Mouse (Mus musculus) effector memory CD4-positive, alpha-beta T cell, adult 7 months (primary cell): ENCODE results near the gene Olfr10. TPM values are rescaled to one million over a fixed set of nuclear protein-coding genes. Genes with fewer than 3 reads are reported as not detected.

Source experiments
- polyA plus RNA-seq: library from polyadenylated mRNA; unstranded; fragments of 100-300 nt; shearing (Covaris generic); gene quantifications from one replicate; pipeline ENCODE4 v1.2.1, GENCODE M21; 2017

Gene Olfr10
- polyA plus RNA-seq, result not detected

DNA sequence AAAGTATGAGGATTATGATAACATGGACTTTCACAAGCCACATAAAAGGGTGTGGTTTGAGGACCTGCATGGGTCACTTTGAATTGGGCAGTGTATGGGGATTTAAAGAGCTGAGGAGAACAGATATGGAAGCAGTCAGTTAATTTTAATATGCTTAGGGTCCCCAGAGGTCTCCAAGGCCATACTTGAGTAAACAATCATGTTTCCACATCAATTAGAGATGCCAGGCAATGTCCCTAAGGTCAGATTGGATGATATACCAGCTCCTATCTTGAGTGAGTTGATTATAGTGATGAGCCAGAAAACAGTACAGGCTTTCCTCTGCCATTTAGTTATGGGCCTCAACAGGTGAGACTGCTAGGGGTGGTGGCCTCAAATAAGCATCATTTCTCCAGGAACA lies at the start of gene Olfr10:
Gene Olfr10, plus strand, starts transcription at position 301 of the 400 bp plus-strand sequence.

DNA sequence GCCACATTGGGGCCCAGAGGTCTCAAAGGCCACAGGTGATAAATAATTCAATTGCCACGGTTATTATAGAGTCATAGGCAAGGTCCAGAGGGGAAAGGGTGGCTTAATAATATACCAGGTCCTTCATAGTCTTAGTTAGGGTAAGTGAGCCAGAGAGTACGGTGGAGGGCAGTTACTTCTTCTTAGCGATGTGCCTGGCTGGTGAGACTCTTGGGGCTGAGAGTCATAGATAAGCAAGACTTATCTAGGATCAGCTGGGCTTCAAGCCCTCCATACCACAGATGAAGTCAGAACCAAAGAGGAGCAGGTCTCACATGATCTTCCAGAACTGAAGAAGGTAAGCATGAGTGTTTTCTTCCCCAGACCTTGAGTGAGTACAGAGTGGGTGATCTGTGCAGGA lies 26.3 kb upstream of the Olfr10 start, which contains the start of gene Olfr1393:
Gene Olfr1393, plus strand, starts transcription at position 83 of the 400 bp plus-strand sequence.

DNA sequence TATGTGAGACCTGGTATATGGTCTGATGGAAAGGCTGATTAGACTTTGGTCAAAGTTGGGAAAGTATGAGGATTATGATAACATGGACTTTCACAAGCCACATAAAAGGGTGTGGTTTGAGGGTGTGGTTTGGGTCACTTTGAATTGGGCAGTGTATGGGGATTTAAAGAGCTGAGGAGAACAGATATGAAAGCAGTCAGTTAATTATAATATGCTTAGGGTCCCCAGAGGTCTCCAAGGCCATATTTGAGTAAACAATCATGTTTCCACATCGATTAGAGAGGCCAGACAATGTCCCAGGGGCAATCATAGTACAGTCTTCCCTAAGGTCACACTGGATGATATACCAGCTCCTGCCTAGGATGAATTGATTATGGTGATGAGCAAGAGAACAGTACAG lies 19.6 kb upstream of the Olfr10 start, which contains the start of gene Olfr1392:
Gene Olfr1392, plus strand, starts transcription at position 301 of the 400 bp plus-strand sequence.

DNA sequence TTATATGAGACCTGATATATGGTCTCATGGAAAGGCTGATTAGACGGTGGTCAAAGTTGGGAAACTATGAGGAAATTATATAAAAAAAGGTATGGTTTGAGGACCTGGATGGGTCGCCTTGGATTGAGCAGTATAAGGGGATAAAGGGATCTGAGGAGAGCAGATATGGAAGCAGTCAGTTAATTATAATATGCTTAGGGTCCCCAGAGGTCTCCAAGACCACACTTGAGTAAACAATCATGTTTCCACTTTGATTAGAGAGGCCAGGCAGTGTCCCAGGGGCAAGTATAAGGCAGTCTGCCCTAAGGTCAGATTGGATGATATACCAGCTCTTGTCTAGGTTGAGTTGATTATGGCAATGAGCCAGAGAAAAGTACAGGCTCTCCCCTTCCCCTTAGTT lies 17.9 kb downstream of the Olfr10 start, which contains the start of gene Olfr1391:
Gene Olfr1391, plus strand, starts transcription at position 301 of the 400 bp plus-strand sequence.

DNA sequence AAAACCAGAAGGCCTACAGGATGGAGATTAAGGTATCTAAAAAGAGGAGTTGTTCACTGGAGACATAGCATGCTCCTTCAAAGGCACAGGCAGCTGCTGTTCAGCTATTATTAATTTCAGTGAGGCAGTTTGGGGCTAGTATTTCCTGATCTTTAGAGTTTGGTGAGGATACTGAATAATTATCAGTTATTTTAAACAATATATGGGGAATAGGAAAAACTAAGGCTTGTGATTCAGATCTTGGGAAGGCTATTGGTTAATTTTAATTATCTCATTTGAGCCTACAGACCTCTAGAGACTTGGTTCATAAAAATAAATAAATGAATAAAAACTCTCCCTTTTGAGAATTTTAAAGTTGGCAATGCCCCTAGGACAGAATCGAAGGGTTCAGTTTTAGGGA lies 30.3 kb downstream of the Olfr10 start, which contains the start of gene Olfr1390:
Gene Olfr1390, plus strand, starts transcription at position 301 of the 400 bp plus-strand sequence.

Other genes with a start within 250 kb of the Olfr10 start
- gene Tgtp2, start 240.5 kb upstream of the Olfr10 start, polyA plus RNA-seq, result 80.7 TPM
- 156 TPM for gene Ifi47, start 228.2 kb upstream of the Olfr10 start, polyA plus RNA-seq
- not detected for gene Olfr1396, start 189.9 kb upstream of the Olfr10 start, polyA plus RNA-seq
- gene Olfr1395, start 162.5 kb upstream of the Olfr10 start, polyA plus RNA-seq, result 0.17 TPM
- gene Olfr1394, start 150.4 kb upstream of the Olfr10 start, polyA plus RNA-seq, result not detected
- 0.40 TPM for gene Btnl9, start 117.6 kb upstream of the Olfr10 start, polyA plus RNA-seq
- gene Zfp62, start 101.4 kb upstream of the Olfr10 start, polyA plus RNA-seq, result 79.0 TPM
- 28.7 TPM for gene Mgat1, start 60.5 kb upstream of the Olfr10 start, polyA plus RNA-seq
- gene Olfr1393, start 26.4 kb upstream of the Olfr10 start, polyA plus RNA-seq, result not detected
- 0.21 TPM for gene Olfr1392, start 19.5 kb upstream of the Olfr10 start, polyA plus RNA-seq
- gene Olfr1391, start 18.0 kb downstream of the Olfr10 start, polyA plus RNA-seq, result not detected
- 0.26 TPM for gene Olfr1390, start 30.4 kb downstream of the Olfr10 start, polyA plus RNA-seq
- gene Olfr1389, start 118.3 kb downstream of the Olfr10 start, polyA plus RNA-seq, result 0.10 TPM
- not detected for gene Olfr1388, start 131.9 kb downstream of the Olfr10 start, polyA plus RNA-seq
- 0.12 TPM for gene Olfr1387, start 150.6 kb downstream of the Olfr10 start, polyA plus RNA-seq
- gene Olfr1386, start 160.3 kb downstream of the Olfr10 start, polyA plus RNA-seq, result not detected
- 0.38 TPM for gene Olfr1385, start 184.3 kb downstream of the Olfr10 start, polyA plus RNA-seq
- gene Olfr1384, start 202.0 kb downstream of the Olfr10 start, polyA plus RNA-seq, result not detected
- not detected for gene Olfr1383, start 214.9 kb downstream of the Olfr10 start, polyA plus RNA-seq
- not detected for gene Olfr1382, start 223.5 kb downstream of the Olfr10 start, polyA plus RNA-seq
- not detected for gene Olfr1381, start 238.7 kb downstream of the Olfr10 start, polyA plus RNA-seq